Mouse (Mus musculus) ES-Bruce4 (cell line): ENCODE data around the gene Ick.

Experiments used
- CTCF ChIP-seq: IDR thresholded peaks from one replicate; pipeline ENCODE4 v1.8.1; 2011; ENCODE audit warnings: low read depth, low read length
- EP300 ChIP-seq: IDR thresholded peaks from 2 replicates; pipeline ENCODE4 v1.6.1; 2011; ENCODE audit warnings: low read depth, low read length; ENCODE audit not compliant: insufficient read depth

- TF ChIP-seq CTCF: no peak
- TF ChIP-seq EP300: no peak
Measured at GRCm38 (mm10) chr9:78064121-78064520, 44.9 kb upstream of the Ick start.
